Mouse (Mus musculus) MEL (cell line): ENCODE data around the gene Car15. TPM values are rescaled to one million over a fixed set of nuclear protein-coding genes. Genes with fewer than 3 reads are reported as not detected.
A peak's percentile ranks its signal among the peaks of the same experiment; 100 is the strongest.

Source experiments
- DNase-seq: peaks from one replicate; pipeline ENCODE4 v3.0.0; 2011; ENCODE audit warnings: low read depth, low spot score
- H3K27ac ChIP-seq: 2 replicates; pipeline ENCODE4 v1.5.1; 2012; ENCODE audit warnings: low read depth, mild to moderate bottlenecking, control low read depth, low read length, moderate library complexity; ENCODE audit not compliant: control insufficient read depth
- H3K27me3 ChIP-seq, 2 experiments: fragments of 150-350 bp in 1 of 2; sonication (generic) in 1 of 2; 2 replicates each; pipeline ENCODE4 v1.6.1; 2012; ENCODE audit warnings: low read length in 2 of 2, mild to moderate bottlenecking in 2 of 2, improper control_type of control experiment in 1 of 2, moderate library complexity in 1 of 2; ENCODE audit not compliant: insufficient read depth in 2 of 2, control insufficient read depth in 1 of 2
- H3K36me3 ChIP-seq, 2 experiments: 2 replicates each; pipeline ENCODE4 v1.6.1; 2012 to 2014; ENCODE audit warnings: low read length in 2 of 2, improper control_type of control experiment in 1 of 2, inconsistent platforms in 1 of 2, mild to moderate bottlenecking in 1 of 2; ENCODE audit not compliant: insufficient read depth in 2 of 2, control insufficient read depth in 1 of 2
- H3K4me1 ChIP-seq, 2 experiments: fragments of 150-350 bp in 1 of 2; sonication (generic) in 1 of 2; 2 replicates each; pipeline ENCODE4 v1.6.1; 2012; ENCODE audit warnings: low read length in 2 of 2, improper control_type of control experiment in 1 of 2, mild to moderate bottlenecking in 1 of 2; ENCODE audit not compliant: insufficient read depth in 2 of 2, control insufficient read depth in 1 of 2
- H3K4me3 ChIP-seq, 2 experiments: fragments of 150-350 bp in 1 of 2; sonication (generic) in 1 of 2; 2 replicates each; pipeline ENCODE4 v1.5.1; 2012; ENCODE audit warnings: low read depth in 2 of 2, low read length in 2 of 2, mild to moderate bottlenecking in 2 of 2, moderate library complexity in 2 of 2, control low read depth in 1 of 2, improper control_type of control experiment in 1 of 2; ENCODE audit not compliant: control insufficient read depth in 1 of 2, insufficient read depth in 1 of 2
- H3K79me2 ChIP-seq: 2 replicates; pipeline ENCODE4 v1.6.1; 2012; ENCODE audit warnings: mild to moderate bottlenecking, low read length, moderate library complexity; ENCODE audit not compliant: control insufficient read depth, poor library complexity, insufficient read depth
- H3K9ac ChIP-seq: 2 replicates; pipeline ENCODE4 v1.6.1; 2012; ENCODE audit warnings: low read depth, mild to moderate bottlenecking, control low read depth, low read length, moderate library complexity; ENCODE audit not compliant: control insufficient read depth, poor library complexity, severe bottlenecking
- H3K9me3 ChIP-seq: fragments of 150-350 bp; sonication (generic); replicated peaks from 2 replicates; pipeline ENCODE4 v1.6.1; 2012; ENCODE audit warnings: mild to moderate bottlenecking, low read length, improper control_type of control experiment, moderate library complexity; ENCODE audit not compliant: insufficient read depth
- BHLHE40 ChIP-seq: IDR thresholded peaks from 2 replicates; pipeline ENCODE4 v1.6.1; 2012; ENCODE audit warnings: low read depth, mild to moderate bottlenecking, inconsistent platforms, low read length, improper control_type of control experiment, borderline replicate concordance
- CHD2 ChIP-seq: IDR thresholded peaks from 2 replicates; pipeline ENCODE4 v1.6.1; 2011; ENCODE audit warnings: low read length, improper control_type of control experiment
- CTCF ChIP-seq, 3 experiments: IDR thresholded peaks in 2 of 3; conservative IDR thresholded peaks in 1 of 3; 2 replicates each; pipeline ENCODE4 v1.5.1; 2011 to 2012; ENCODE audit warnings: low read length in 3 of 3, low read depth in 2 of 3, mild to moderate bottlenecking in 2 of 3, improper control_type of control experiment in 1 of 3, inconsistent platforms in 1 of 3, mixed read lengths in 1 of 3, moderate library complexity in 1 of 3; ENCODE audit not compliant: control insufficient read depth in 1 of 3, insufficient read depth in 1 of 3, poor library complexity in 1 of 3, severe bottlenecking in 1 of 3
- E2F4 ChIP-seq: IDR thresholded peaks from 2 replicates; pipeline ENCODE4 v1.6.1; 2011; ENCODE audit warnings: low read depth, low read length, improper control_type of control experiment, borderline replicate concordance
- EP300 ChIP-seq, 2 experiments: IDR thresholded peaks; 2 replicates each; pipeline ENCODE4 v1.6.1; 2011; ENCODE audit warnings: improper control_type of control experiment in 2 of 2, low read length in 2 of 2, low read depth in 1 of 2, mild to moderate bottlenecking in 1 of 2
- ETS1 ChIP-seq: IDR thresholded peaks from 2 replicates; pipeline ENCODE4 v1.6.1; 2012; ENCODE audit warnings: low read depth, mild to moderate bottlenecking, inconsistent platforms, low read length, improper control_type of control experiment, moderate library complexity
- GABPA ChIP-seq: IDR thresholded peaks from 2 replicates; pipeline ENCODE4 v1.6.1; 2012; ENCODE audit warnings: low read depth, mild to moderate bottlenecking, inconsistent platforms, low read length, improper control_type of control experiment, moderate library complexity
- HCFC1 ChIP-seq: IDR thresholded peaks from 2 replicates; pipeline ENCODE4 v1.6.1; 2012; ENCODE audit warnings: low read depth, mild to moderate bottlenecking, inconsistent platforms, low read length, improper control_type of control experiment, moderate library complexity
- JUND ChIP-seq: IDR thresholded peaks from 2 replicates; pipeline ENCODE4 v1.6.1; 2011; ENCODE audit warnings: low read depth, mild to moderate bottlenecking, improper control_type of control experiment, low read length
- MAFK ChIP-seq: IDR thresholded peaks from 2 replicates; pipeline ENCODE4 v1.6.1; 2011; ENCODE audit warnings: low read depth, mild to moderate bottlenecking, low read length, improper control_type of control experiment, borderline replicate concordance
- NELFE ChIP-seq: IDR thresholded peaks from 2 replicates; pipeline ENCODE4 v1.6.1; 2011; ENCODE audit warnings: low read depth, low read length, improper control_type of control experiment
- NRF1 ChIP-seq: IDR thresholded peaks from 2 replicates; pipeline ENCODE4 v1.6.1; 2014; ENCODE audit warnings: low read depth, mild to moderate bottlenecking, inconsistent platforms, low read length, improper control_type of control experiment, moderate library complexity; ENCODE audit not compliant: poor library complexity, insufficient read depth, severe bottlenecking
- POLR2A ChIP-seq, 2 experiments: IDR thresholded peaks; 2 replicates each; pipeline ENCODE4 v1.6.1; 2011 to 2012; ENCODE audit warnings: low read length in 2 of 2, mild to moderate bottlenecking in 2 of 2, control low read depth in 1 of 2, improper control_type of control experiment in 1 of 2, low read depth in 1 of 2, moderate library complexity in 1 of 2; ENCODE audit not compliant: control insufficient read depth in 1 of 2, insufficient read depth in 1 of 2, poor library complexity in 1 of 2
- POLR2AphosphoS2 ChIP-seq: IDR thresholded peaks from 2 replicates; pipeline ENCODE4 v1.6.1; 2011; ENCODE audit warnings: low read length, improper control_type of control experiment
- POLR2AphosphoS5 ChIP-seq: IDR thresholded peaks from 2 replicates; pipeline ENCODE4 v1.6.1; 2012; ENCODE audit warnings: low read depth, borderline replicate concordance, mild to moderate bottlenecking, inconsistent platforms, low read length, moderate library complexity, mixed read lengths
- RAD21 ChIP-seq: IDR thresholded peaks from 2 replicates; pipeline ENCODE4 v1.6.1; 2011; ENCODE audit warnings: mild to moderate bottlenecking, low read depth, low read length, improper control_type of control experiment
- RCOR1 ChIP-seq: IDR thresholded peaks from 2 replicates; pipeline ENCODE4 v1.6.1; 2012; ENCODE audit warnings: low read depth, mild to moderate bottlenecking, inconsistent platforms, low read length, improper control_type of control experiment
- SMC3 ChIP-seq: IDR thresholded peaks from 2 replicates; pipeline ENCODE4 v1.6.1; 2011; ENCODE audit warnings: low read depth, low read length, improper control_type of control experiment
- TAL1 ChIP-seq: IDR thresholded peaks from 2 replicates; pipeline ENCODE4 v1.6.1; 2012; ENCODE audit warnings: mild to moderate bottlenecking, inconsistent platforms, low read length, moderate library complexity, mixed read lengths
- TBP ChIP-seq: IDR thresholded peaks from 2 replicates; pipeline ENCODE4 v1.8.0; 2011; ENCODE audit warnings: low read depth, low read length, improper control_type of control experiment
- TCF12 ChIP-seq: IDR thresholded peaks from 2 replicates; pipeline ENCODE4 v1.6.1; 2014; ENCODE audit warnings: low read depth, mild to moderate bottlenecking, inconsistent platforms, low read length, improper control_type of control experiment, moderate library complexity
- USF1 ChIP-seq: IDR thresholded peaks from 2 replicates; pipeline ENCODE4 v1.6.1; 2014; ENCODE audit warnings: low read depth, mild to moderate bottlenecking, inconsistent platforms, low read length, improper control_type of control experiment, moderate library complexity
- USF2 ChIP-seq, 2 experiments: IDR thresholded peaks; 2 replicates each; pipeline ENCODE4 v1.6.1; 2011 to 2012; ENCODE audit warnings: improper control_type of control experiment in 2 of 2, low read length in 2 of 2, borderline replicate concordance in 1 of 2, inconsistent platforms in 1 of 2, low read depth in 1 of 2, mild to moderate bottlenecking in 1 of 2; ENCODE audit not compliant: insufficient read depth in 1 of 2
- ZC3H11A ChIP-seq: IDR thresholded peaks from 2 replicates; pipeline ENCODE4 v1.6.1; 2012; ENCODE audit warnings: low read depth, mild to moderate bottlenecking, inconsistent platforms, low read length, improper control_type of control experiment
- ZKSCAN1 ChIP-seq: IDR thresholded peaks from 2 replicates; pipeline ENCODE4 v1.6.1; 2012; ENCODE audit warnings: low read depth, mild to moderate bottlenecking, inconsistent platforms, low read length, improper control_type of control experiment, moderate library complexity
- ZNF384 ChIP-seq: IDR thresholded peaks from 2 replicates; pipeline ENCODE4 v1.6.1; 2012; ENCODE audit warnings: low read depth, mild to moderate bottlenecking, inconsistent platforms, low read length, improper control_type of control experiment
- polyA plus RNA-seq, 2 experiments: library from polyadenylated mRNA; stranded (reverse) in 1 of 2; unstranded in 1 of 2; fragments of >175 nt in 1 of 2; fragments of >200 nt in 1 of 2; gene quantifications; 2 replicates each; pipeline versions ENCODE4 v1.2.1 to v1.2.4; 2012; ENCODE audit warnings: low replicate concordance in 2 of 2, low read depth in 1 of 2; ENCODE audit not compliant: insufficient read length in 2 of 2, insufficient read depth in 1 of 2, missing spikeins in 1 of 2
- total RNA-seq: library from RNA; depleted of rRNA; stranded (reverse); fragments of 300-350 nt; gene quantifications from 2 replicates; pipeline ENCODE4 v1.2.3, GENCODE M21; 2012

Car15 gene
- total and polyA plus RNA-seq, 3 experiments, result 2.0 to 3.6 TPM; not detected in 1

GRCm38 (mm10) chr16:17871248-17871647 lies 33.1 kb upstream of the Car15 start (continued):
- TF ChIP-seq GABPA, result no peak
- no peak for TF ChIP-seq POLR2AphosphoS2
- TF ChIP-seq JUND, result no peak
- no peak for TF ChIP-seq POLR2AphosphoS5
- TF ChIP-seq POLR2A (IDR thresholded peaks at IDR 0.05; ENCODE audit: control insufficient read depth in 1 of 2, insufficient read depth in 1 of 2, low read depth in 1 of 2, low read length in 2 of 2, poor library complexity in 1 of 2), result no peak
- peak; percentile 40; the same call in 1 of the 2 replicates for TF ChIP-seq ZNF384
- TF ChIP-seq NRF1, result no peak
- no peak for TF ChIP-seq E2F4
- TF ChIP-seq CHD2, result no peak
- TF ChIP-seq BHLHE40, result peak; percentile 66; the same call in 1 of the 2 replicates
- no peak for TF ChIP-seq RAD21
- peak; percentile 91 for TF ChIP-seq TCF12
- TF ChIP-seq ETS1, result peak; percentile 97
- TF ChIP-seq USF1, result no peak
- no peak for TF ChIP-seq TBP
- TF ChIP-seq MAFK, result no peak; the same call in 1 of the 2 replicates
- peak; percentile 97 for TF ChIP-seq RCOR1
- no peak for TF ChIP-seq ZC3H11A
- peak; percentile 54 for TF ChIP-seq TAL1
- 0 out of 2 replicates have a peak, but pooled peaks have one; percentile 10 for TF ChIP-seq SMC3
- peak; percentile 79 to 88 for TF ChIP-seq EP300 (IDR thresholded peaks at IDR 0.05; ENCODE audit: low read depth in 1 of 2, low read length in 2 of 2)
- peak in 1 of 3 experiments; percentile 18; a peak in 2 of 6 replicates for TF ChIP-seq CTCF (IDR thresholded peaks at IDR 0.05 in 2 of 3, conservative IDR thresholded peaks at IDR 0.05 in 1 of 3; ENCODE audit: control insufficient read depth in 1 of 3, insufficient read depth in 1 of 3, low read depth in 2 of 3, low read length in 3 of 3, poor library complexity in 1 of 3, severe bottlenecking in 1 of 3)
- no peak for TF ChIP-seq NELFE
- no peak for TF ChIP-seq USF2 (IDR thresholded peaks at IDR 0.05; ENCODE audit: borderline replicate concordance in 1 of 2, insufficient read depth in 1 of 2, low read depth in 1 of 2, low read length in 2 of 2)

- TF ChIP-seq NELFE (no peak), TCF12 (no peak), ZKSCAN1 (no peak), SMC3 (no peak), JUND (no peak), HCFC1 (no peak), TAL1 (no peak), ZC3H11A (no peak), CTCF (IDR thresholded peaks at IDR 0.05 in 2 of 3, conservative IDR thresholded peaks at IDR 0.05 in 1 of 3; ENCODE audit: control insufficient read depth in 1 of 3, insufficient read depth in 1 of 3, low read depth in 2 of 3, low read length in 3 of 3, poor library complexity in 1 of 3, severe bottlenecking in 1 of 3) (no peak)
- no peaks in the 10 kb centered on the region; the same call in 1 of the 2 replicates for H3K79me2 ChIP-seq
Measured at GRCm38 (mm10) chr16:17865770-17866169, 27.6 kb upstream of the Car15 start.

More at GRCm38 (mm10) chr16:17865770-17866169, 27.6 kb upstream of the Car15 start:
- no peaks in the 10 kb centered on the region for H3K9me3 ChIP-seq
- no peak overlapping the region for H3K4me3 ChIP-seq
- no peaks in the 10 kb centered on the region for H3K27me3 ChIP-seq
- H3K4me1 ChIP-seq, result peaks cover 6 to 24% of the 10 kb centered on the region in 2 experiments
- H3K27ac ChIP-seq, result no peak overlapping the region
- peaks cover 11 to 25% of the 10 kb centered on the region in 2 experiments for H3K36me3 ChIP-seq
- no peak overlapping the region for H3K9ac ChIP-seq
- no peak for DNase-seq
